8 mouse cellular contexts compared by ENCODE assay signal in genomic region chr6:94283318-94284061, GRCm38 (mm10). TPM values are rescaled to one million over a fixed set of nuclear protein-coding genes. Genes with fewer than 3 reads are reported as not detected.
DNase-seq lines count a peak whose midpoint lies in the region; ATAC-seq lines count a peak whose summit lies in the region.

Gene Magi1, minus strand, starts transcription at chr6:94283917.

- ATAC-seq in common myeloid progenitor, adult 5-6 weeks (replicated peaks; ENCODE audit: low read depth, poor library complexity, severe bottlenecking), result peak; percentile 76

- DNase-seq in adipocyte (ENCODE audit: low spot score), result peak; percentile 96
- peak; percentile 91 for DNase-seq in gastrocnemius, postnatal 10 days
- peak; percentile 77 for DNase-seq in hindlimb bud, embryonic 11.5 days (ENCODE audit: extremely low spot score, low read depth, low spot score)
- DNase-seq in left cerebral cortex, adult 18-20 months (ENCODE audit: low spot score in 2 of 2), result peak; percentile 87 to 94
- DNase-seq in lung, postnatal 36 days, result peak; percentile 95
- peak; percentile 91 to 94 for DNase-seq in right cerebral cortex, adult 2 months (ENCODE audit: low spot score in 2 of 2)
- DNase-seq in urinary bladder, adult 2 months (ENCODE audit: low spot score), result peak; percentile 90

RNA-seq across cellular contexts. Expression of gene Magi1, which starts in this region (rescaled TPM):
- total RNA-seq in common myeloid progenitor, adult 5-6 weeks (2017), result 0.05 and 0.18 TPM in 2 replicates
- total RNA-seq in gastrocnemius, postnatal 10 days (2021), result 1 to 10 TPM; 7.1 to 9.8 TPM
- 10 to 100 TPM; 71.0 to 87.5 TPM for total RNA-seq in left cerebral cortex, adult 18-20 months (2021)
- 9.6 and 14.1 TPM in 2 replicates for polyA plus RNA-seq in urinary bladder, adult 2 months (2012; rRNA removed)

Comparison
In these comparisons a context has a peak if more than half of its experiments do, and no peak if none do; other contexts are left out.
1. Peak in every context shown above with its lines: DNase-seq and ATAC-seq.
2. RNA of gene Magi1 (total RNA-seq): 71.0 to 87.5 TPM in left cerebral cortex, adult 18-20 months; 7.1 to 9.8 TPM in gastrocnemius, postnatal 10 days and 0.05 to 0.18 TPM in common myeloid progenitor, adult 5-6 weeks; every median in the first group is over 4 times any median in the second.
3. Peak in ATAC-seq in common myeloid progenitor, adult 5-6 weeks; RNA of the gene not detected or under 1 TPM.